Mouse (Mus musculus): ENCODE data around the gene Bpifb2.

- TF ChIP-seq POLR2A (IDR thresholded peaks at IDR 0.05; ENCODE audit: borderline replicate concordance, insufficient read depth, low read length) (no peak), CTCF (IDR thresholded peaks at IDR 0.05; ENCODE audit: borderline replicate concordance, insufficient read depth, low read depth, low read length) (no peak)
These were observed 24.3 kb downstream of the Bpifb2 start for GRCm38 (mm10) chr2:153899111-153899510.

Measured in cerebellum, adult 2 months (tissue).